Mouse (Mus musculus): ENCODE data around the gene Elovl5.
A peak's percentile ranks its signal among the peaks of the same experiment; 100 is the strongest.

Elovl5 gene

DNA sequence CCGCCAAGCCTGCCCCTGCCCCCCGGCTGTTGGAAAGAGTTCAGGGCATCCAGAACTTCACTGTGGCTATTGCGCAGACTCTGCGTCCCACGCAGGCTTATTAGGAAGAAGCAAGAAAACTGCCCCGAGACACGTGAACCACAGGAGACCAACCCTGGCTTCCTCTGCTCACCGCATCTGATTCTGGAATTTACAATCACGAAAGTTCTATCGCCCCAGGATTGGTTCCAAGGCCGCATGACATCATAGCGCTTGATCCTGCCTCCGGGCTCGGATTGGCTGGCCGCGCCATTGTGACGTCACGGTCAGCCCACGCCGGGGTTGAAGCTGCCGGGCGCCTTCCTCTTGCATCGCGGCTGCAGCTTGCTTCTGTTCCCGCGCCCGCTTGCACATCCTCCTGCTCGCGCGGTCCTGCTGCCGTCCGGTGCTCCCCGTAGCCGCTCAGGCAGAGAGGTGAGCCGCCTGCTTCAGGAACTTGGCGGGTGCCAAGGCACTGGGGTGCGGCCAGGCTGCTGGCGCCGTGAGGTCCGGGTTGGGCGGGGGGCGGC is at the start of gene Elovl5:
Gene Elovl5 (plus strand): TSS at position 291 of the 548 bp plus-strand sequence.
- peak; percentile 59 for DNase-seq (ENCODE audit: low read depth, low spot score)

DNA sequence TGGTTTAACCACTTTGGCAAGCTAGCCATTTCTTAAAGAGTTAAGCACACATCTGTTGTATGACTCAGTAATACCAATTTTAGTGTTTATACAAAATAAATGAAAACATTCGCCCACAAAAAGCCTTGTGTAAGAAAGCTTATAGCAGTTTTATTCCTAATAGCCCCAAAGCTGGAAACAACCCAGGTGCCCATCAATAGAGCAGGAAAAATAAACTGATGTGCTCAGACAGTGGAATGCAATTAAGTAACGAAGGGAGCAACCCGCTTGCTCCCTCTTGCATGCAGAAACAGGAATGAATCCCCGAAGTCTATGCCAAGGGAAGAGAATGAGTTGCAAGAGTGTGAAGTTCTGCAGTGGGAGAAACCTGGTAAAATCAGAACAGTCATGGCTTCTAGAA is 25.7 kb upstream of the Elovl5 start:
- no peak for DNase-seq (ENCODE audit: low read depth, low spot score)

DNA sequence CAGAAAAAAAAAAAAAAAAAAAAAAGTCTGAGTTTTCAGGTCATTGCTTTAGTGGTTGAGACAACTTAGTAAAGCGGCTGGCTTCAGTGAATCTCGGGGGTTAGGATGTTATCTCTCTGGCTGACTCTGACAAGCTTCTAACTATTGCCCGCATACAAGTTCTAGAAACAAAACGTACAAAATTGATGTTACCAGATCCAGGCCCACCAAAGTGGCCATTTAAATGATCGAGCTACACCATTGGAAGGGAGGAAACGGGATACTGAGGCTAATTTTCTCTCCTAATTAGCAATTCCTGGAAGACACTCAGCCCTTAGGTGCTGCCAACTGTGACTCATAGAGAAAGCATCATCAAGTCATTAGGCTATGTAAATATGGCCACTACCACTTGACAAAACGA is 18.6 kb upstream of the Elovl5 start:
- DNase-seq (ENCODE audit: low read depth, low spot score): no peak

DNA sequence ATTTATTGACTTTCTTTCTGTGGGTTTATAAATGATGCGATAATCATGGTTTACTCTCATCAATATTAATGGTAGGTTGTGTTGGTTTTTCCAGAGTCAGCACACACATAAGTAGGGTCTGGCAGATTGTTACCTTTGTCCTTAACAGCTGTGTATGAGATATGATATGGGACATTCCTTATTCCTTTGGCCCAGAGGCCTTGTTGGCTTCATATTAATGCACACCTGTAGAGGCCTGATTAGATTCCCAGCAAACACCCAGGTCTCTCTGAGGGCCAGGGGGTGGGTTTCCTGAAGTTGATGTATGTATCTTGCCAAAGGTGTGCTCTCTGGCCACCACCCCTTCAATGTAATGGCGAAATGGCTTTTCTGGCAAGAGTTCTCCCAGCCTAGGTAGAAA is 13.0 kb upstream of the Elovl5 start:
- no peak for DNase-seq (ENCODE audit: low read depth, low spot score)

DNA sequence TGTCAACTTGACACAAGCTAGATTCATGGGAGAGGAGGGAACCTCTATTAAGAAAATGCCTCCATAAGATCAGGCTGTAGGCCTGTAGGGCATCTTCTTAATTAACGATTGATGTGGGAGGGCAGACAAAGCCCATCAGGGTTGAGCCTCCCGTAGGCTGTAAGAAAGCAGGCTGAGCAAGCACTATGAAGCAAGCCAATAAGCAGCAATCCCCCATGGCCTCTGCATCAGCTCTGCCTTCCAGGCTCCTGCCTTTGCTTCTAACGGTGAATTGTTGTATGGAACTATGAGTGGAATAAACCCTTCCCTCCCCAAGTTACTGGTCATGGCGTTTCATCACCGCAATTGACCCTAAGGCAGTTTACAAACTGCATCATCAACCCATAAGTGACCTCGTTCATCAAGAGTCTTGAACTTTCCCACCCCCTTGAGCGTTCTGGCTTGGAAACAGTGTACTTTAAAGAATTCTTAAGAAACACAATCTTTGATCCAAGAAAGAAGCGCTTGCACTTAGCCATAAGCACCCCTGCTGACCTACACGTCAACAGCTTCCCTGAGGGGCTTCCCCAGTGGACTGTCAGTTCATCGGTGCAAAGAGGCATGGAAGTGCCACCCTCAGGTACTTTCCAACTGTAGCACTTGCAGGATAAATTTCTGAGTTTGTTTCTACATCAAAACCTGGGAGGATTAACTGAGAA is 7.4 kb upstream of the Elovl5 start:
- no peak for DNase-seq (ENCODE audit: low read depth, low spot score)

DNA sequence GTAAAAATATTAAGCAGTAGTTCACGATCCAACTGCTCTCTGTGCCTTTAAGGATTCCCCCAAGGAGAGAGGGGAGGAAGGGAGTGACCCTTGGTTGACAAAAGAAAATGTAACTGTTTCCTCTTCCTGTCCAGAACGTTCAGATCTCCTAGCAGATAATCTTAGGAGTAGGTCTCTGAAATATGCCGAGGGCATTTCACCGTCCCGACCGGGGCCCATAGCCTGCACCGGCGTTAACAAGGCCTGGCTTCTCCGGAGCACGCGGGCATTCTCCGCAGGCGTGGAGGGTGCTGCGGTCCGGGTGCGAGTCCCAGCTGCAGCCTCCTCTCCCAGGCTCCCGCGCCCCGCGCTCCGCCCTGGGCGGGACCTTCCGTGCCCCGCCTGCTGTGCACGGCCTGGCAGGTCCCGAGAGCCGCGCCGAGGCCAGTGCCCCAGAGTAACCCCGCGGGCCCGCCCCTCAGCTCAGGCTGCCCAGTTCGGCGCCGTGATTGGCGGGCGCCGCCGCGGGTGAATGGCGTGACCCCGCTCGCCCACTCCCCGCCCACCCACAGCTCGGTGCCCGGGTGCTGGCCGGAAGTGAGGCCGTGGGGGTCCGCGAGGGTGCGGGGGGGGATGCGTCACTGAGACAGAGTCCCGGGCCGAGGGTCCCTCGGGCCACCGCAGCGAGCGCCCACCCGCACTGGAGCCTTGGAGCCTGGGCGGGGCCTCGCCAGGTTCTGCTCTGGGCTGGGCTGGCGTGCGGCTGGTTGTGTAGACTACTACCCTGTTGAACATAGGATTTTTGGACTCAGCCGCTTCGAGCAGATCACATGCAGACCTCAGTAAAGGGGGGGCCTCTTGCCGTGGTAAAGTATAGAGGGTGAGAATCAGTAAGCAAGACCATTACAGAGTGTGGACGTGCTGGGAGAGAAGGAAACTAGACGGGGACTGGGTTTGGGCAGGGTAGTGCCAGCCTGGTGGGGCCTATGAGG is 6.6 kb upstream of the Elovl5 start:
- peak; percentile 69 for DNase-seq (ENCODE audit: low read depth, low spot score)

DNA sequence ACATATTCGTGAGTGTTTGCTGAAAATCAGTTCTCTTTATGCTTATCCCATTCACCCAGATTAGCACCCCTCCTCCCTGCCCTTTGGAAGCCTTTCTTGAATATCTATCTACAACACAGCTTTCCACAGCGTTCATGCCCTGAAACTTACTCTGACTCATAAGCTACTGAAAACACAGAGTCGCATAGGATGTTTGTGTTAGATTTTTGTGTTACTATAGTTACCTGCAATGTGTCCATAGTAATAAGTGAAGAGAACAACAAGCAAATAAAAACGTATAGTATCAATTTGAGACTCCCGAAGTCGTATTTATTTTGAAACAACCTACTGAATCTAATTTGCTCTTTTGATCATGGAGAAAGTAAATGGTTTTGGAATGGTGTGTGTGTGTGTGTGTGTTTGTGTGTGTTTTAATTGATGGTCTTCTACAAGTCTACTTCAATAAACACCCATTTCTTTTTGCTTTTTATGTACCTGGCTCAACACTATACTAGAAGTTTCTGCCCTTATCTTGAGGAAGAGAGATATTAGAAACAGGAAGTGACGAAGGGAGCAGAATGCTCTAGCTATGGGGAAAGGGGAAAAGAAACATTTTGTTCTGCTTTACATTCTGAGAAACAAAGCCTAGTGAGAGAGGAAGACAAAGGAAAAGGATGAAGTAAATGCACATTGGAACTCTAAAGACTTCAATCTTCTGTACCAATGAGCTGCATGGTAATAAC is 5.5 kb upstream of the Elovl5 start:
- DNase-seq (ENCODE audit: low read depth, low spot score): no peak

DNA sequence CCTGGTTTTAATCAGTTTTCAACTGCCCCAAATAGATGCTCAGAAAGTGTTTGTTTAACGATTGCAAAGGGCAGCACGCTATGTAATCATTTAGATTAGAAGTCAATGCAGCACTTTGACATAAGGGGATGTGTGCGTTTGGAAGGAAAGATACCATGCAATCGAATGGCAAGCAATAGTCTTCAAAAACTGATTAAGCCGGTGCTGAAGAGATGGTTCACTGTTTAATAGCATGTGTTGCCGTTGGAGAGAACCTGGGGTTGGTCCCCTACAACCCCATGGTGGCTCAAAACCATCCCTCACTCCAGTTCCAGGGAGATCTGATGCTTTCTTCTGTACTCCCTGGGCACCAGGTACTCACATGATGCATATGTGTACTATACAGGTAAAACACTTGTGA is 4.9 kb upstream of the Elovl5 start:
- no peak for DNase-seq (ENCODE audit: low read depth, low spot score)

DNA sequence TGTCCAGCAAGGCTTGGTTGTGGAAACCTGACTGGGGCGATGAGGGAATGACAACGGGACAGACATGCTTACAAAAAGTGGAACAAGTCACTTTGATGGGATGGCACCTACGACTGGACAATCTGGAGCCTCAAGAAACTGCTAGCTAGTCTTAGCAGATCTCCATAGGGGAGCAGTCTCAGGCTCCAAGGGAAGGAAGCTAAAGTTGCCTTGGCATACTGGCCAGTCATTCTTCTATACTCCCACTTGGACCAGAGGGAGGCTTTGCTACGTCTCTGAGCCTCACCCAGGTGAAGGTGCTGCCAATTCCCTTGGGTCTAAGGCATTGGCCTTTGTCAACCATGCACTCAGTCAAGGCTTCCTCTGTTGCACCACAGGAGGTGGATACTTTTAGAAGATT is 2.5 kb upstream of the Elovl5 start:
- no peak for DNase-seq (ENCODE audit: low read depth, low spot score)

DNA sequence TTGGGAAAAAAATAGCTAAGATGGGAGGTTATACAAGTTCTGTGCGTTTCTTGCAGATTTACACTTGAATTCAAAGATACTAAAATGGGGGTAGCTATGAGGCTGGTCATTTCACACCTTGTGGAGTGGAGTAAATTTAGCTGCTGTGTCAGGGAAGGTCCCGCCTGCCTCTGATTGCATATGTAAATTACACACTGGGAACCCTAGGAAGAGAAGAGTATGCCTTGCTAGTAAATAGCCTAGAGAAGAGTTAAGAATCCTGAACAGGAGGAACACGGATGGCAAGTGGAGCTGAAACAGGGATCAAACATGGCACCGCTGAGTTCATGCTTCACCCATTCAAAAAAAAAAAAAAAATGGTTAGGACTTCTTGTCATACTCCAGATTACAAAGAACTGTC is 1.4 kb upstream of the Elovl5 start:
- no peak for DNase-seq (ENCODE audit: low read depth, low spot score)

DNA sequence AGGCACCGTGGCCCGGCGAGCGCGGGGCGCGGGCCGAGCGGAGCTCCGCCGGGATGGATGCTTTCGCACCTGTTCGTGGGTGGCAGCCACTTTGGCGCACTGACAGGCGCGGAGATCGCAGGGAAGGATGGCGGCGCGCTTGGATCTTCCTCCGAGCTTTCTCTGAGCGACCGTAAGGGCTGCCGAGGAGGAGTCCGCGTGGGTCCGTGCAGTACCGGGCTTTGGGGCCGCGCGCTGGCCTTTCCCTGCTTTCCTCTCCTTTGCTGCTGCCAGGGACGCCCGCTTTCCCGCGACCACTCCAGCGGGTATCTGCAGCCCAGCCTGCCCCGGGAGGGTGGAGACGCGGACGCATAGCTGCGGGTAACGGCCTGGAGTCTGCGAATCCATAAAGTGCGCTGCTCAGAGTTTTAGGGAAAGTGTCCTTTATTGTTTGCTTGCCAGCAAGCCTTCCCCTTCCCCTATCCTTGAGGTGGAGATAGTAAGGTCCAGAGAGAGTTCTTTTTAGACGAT is 513 bp downstream of the Elovl5 start:
- no peak for DNase-seq (ENCODE audit: low read depth, low spot score)

DNA sequence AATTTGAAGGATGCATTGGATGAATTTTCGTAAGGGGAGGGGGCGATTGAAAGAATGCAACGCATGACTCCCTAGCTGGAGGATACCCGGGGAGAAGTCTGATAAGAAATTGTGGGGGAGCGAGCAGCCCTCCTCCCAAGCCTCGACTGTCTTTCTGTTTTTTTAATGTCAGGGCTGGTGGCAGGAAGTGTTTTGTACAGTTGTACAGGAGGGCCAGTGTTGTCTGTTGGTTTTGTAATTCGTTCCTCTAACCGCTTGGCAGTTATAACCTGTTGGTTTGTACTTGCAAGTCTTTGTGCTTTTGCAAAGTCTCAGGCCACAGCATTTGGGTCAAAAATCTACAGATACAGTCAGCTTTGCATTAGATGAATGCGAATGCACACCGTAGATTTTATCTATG is 1.0 kb downstream of the Elovl5 start:
- no peak for DNase-seq (ENCODE audit: low read depth, low spot score)

DNA sequence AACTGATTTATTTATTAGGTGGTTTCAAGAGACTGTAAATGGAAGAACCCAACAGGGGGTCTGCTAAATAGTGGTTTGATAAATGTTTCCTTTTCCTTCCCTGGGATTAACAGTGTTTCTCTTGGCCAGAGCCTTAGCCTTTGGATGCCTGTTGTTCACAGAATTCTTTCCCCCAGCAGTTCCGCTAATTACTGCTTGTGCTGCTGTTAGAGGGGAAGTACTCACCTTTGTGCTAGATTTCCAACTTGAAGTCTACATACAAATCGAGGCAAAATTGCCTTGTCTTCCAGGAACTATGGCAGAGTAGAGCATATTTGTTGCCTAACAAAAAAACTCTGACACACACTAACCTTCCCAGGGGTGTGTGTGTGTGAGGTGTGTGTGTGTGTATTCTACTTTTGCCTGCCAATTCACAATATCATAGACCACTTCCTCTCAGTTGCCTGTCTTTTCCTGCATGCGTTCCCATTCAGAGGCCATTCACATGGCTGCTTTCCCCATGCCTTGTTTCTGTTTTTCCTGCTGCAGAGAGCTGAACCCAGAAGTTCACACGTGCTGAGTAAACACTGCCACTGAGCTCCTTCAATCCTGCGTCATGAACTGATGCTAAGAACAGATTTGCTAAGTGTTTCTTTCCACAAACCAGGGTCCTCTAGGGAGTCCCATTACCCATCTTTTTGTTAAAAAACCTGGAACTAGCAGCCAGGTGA is 2.0 kb downstream of the Elovl5 start:
- no peak for DNase-seq (ENCODE audit: low read depth, low spot score)

DNA sequence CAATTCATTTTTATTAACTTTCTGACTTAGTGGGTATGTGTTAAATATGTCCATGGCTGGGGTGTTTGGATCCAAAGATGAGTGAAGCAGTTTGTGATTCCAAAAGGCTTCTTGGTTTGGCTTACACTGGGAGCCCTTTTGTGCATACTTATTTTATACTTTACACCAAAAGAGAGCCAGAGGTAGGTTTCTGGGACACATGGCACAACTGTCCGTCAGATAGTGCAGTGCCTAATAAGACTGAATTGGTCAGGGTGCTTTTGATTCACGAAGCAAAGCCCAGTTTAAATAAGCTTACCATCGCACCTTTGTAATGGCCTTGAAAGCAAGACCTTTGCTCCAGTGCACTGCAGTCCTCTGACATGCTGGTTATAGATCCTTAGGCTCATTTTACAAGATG is 3.3 kb downstream of the Elovl5 start:
- DNase-seq (ENCODE audit: low read depth, low spot score): no peak

DNA sequence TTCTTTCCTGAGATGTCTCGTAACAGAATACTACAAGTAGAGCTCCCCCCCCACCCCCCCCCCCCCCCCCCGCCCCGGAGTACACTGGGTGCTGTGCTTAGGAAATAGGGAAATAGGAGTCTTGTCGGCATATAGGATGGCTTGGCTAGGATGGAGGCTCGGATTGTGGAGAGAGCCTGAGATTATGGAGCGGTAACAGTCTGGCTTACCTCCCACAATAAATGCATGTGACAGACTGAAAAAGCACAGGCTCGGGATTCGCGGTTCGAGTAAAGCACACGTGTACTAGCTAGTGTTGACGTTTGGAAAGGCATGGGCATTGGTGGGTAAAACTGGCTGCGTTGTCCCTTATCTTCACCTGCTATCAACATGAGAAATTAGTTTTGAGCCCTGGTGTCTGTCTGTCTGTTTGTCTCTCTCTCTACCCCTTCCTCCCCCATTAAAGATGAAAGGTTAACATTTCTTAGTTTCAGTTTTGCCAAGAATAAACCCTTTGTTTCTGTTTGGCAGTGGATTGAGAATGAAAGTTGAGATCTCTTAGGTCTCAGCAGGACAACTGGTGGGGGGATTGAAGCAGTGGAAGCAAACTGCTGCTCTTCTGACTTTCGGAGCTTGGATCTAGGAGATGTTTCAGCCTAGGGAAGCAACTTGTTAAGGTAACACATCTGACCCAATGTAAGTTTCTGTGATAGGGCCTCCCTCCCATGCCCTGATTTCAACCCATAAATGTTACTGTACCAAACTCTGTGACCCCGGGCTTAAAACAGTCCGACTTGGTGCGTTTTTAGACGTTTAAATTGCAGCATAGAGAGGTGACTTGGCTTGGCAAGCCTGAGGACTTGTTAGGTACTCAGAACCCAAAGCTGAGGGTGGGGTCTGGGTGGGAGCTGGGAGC is 4.4 kb downstream of the Elovl5 start:
- DNase-seq (ENCODE audit: low read depth, low spot score): no peak

DNA sequence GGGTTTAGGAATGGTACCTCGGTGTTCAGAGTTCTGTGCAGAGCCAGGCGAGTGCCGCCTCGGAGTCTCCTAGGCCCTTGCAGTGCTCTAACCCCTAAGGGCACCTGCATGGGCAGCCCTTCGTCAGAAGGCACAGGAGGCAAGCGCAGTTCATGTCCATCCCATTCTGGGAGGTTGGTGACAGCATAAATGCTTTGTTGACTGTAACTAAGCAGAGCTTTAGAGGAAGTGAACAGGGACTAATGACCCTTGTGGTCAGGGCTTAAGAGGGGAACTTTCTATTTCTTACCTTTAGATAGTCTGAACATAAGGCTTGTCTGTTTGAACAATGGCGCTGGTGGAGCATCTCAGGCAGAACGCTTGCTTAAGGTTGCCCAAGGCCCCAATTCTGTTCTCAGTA is 6.6 kb downstream of the Elovl5 start:
- DNase-seq (ENCODE audit: low read depth, low spot score): no peak

DNA sequence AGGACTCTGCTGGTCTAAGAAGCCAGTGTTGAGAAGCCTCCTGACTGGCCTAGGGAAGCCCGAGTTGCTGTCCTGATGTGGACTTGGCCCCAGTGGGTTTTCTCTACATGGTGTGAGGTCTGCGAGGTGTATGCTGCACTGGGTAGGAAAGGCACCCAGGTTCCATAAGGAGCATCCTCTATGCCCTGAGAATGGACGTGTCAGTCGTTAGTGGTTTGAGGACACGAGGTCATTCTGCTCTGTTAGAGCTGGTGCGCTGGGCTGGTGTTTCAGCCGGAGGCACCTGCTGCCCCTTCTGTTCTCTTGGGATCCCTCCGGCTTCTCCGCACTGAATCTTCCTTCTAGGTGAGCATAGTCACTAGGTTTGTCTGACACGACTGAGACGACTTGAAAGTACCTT is 7.0 kb downstream of the Elovl5 start:
- no peak for DNase-seq (ENCODE audit: low read depth, low spot score)

DNA sequence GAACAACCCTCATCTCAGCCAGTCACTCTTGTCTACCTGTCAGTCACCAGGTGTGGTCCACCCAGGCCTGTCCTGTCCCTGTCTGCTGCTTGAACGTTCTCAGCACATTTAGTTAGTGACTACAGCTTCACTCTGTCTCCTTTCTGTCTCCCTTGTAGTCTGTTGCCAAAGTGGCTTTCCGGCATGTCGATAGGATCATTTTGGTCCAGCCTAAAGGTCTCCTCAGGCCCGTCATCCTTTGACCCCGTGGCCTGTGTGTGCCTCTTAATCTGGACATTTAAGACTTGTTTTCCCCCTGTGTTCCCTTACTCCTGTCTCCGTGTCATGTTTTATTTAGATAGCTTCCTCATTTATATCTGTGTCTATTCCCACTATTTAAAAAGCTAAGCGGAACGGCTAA is 9.0 kb downstream of the Elovl5 start:
- DNase-seq (ENCODE audit: low read depth, low spot score): no peak

DNA sequence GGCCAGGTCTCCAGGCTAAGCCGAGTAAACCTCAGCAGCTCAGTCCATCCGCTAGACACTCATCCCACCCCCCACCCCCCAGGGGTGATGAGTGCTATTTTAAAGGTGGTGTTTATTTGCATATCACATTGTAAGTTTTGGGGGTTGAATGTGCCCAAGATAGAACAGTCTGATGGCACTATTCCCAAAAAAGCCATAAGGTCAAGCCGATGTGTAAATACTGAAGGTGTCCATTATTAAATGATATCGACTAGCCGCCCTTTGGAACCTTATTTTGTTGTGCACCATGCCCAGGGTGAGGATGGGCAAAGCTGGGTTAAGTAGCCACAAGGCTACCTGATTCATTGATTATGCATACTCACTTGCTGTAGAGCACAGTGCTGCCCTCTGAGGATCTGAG is 9.7 kb downstream of the Elovl5 start:
- DNase-seq (ENCODE audit: low read depth, low spot score): no peak

DNA sequence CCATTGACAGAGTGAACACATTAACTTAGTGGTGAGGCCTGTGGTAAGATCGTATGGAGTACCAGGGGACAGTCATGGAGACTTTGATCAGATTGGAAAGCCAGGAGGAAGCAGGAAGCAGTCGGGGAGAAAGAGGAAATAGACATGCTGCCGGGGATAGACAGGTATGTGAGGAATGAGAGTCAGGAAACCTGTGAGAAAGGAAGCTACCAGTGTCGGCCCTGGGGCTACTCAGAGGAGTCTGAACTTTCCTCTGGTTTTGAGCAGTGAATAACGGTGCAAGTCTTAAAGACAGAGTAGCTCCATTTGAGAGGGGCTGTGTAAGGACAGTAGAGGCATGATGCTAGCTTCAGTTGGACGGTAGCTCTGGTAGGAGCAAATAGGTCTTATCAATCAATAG is 10.3 kb downstream of the Elovl5 start:
- DNase-seq (ENCODE audit: low read depth, low spot score): no peak

All from c-Kit-negative CD71-positive TER-119-positive erythroid progenitor cells, embryonic 14.5 days (primary cell).